Mouse (Mus musculus): ENCODE results near the gene Slx1b.
"Not testable (repeated sequence)": the region's sequence is repeated elsewhere in the genome, so short reads cannot be mapped to it uniquely, and the experiment has no call there.

Gene Slx1b

GRCm38 (mm10) chr7:126702861-126703756, 7.5 kb upstream of the Slx1b start:
- DNase-seq (ENCODE audit: low spot score), result no peak

- DNase-seq (ENCODE audit: low spot score), result no peak
Observed at GRCm38 (mm10) chr7:126702358-126702757, 6.8 kb upstream of the Slx1b start.

- peak; percentile 13 for DNase-seq (ENCODE audit: low spot score)
Observed at GRCm38 (mm10) chr7:126701559-126702357, 6.2 kb upstream of the Slx1b start.

- DNase-seq (ENCODE audit: low spot score), result peak; percentile 95
Observed at GRCm38 (mm10) chr7:126701070-126701469, 5.5 kb upstream of the Slx1b start.

- DNase-seq (ENCODE audit: low spot score), result no peak
Observed at GRCm38 (mm10) chr7:126700063-126701015, 4.8 kb upstream of the Slx1b start.

- DNase-seq (ENCODE audit: low spot score), result no peak
Observed at GRCm38 (mm10) chr7:126697838-126698237, 2.3 kb upstream of the Slx1b start.

GRCm38 (mm10) chr7:126696886-126697285, 1.3 kb upstream of the Slx1b start:
- no peak for DNase-seq (ENCODE audit: low spot score)

- DNase-seq (ENCODE audit: low spot score), result no peak
Observed at GRCm38 (mm10) chr7:126696303-126696702, 719 bp upstream of the Slx1b start.

GRCm38 (mm10) chr7:126695210-126695611, 373 bp downstream of the Slx1b start, which contains the start of gene Bola2:
TSS of gene Bola2 (plus strand) at chr7:126695401.
- DNase-seq (ENCODE audit: low spot score), result peak; percentile 71

GRCm38 (mm10) chr7:126694441-126695051, 1.0 kb downstream of the Slx1b start:
- peak; percentile 53 for DNase-seq (ENCODE audit: low spot score)

GRCm38 (mm10) chr7:126693781-126694180, 1.8 kb downstream of the Slx1b start:
- DNase-seq (ENCODE audit: low spot score), result no peak

GRCm38 (mm10) chr7:126693256-126693655, 2.3 kb downstream of the Slx1b start:
- peak; percentile 91 for DNase-seq (ENCODE audit: low spot score)

GRCm38 (mm10) chr7:126692426-126692825, 3.2 kb downstream of the Slx1b start:
- DNase-seq (ENCODE audit: low spot score), result no peak

GRCm38 (mm10) chr7:126691676-126692075, 3.9 kb downstream of the Slx1b start:
- DNase-seq (ENCODE audit: low spot score), result no peak

- DNase-seq (ENCODE audit: low spot score), result no peak
Observed at GRCm38 (mm10) chr7:126690737-126691136, 4.8 kb downstream of the Slx1b start.

- no peak for DNase-seq (ENCODE audit: low spot score)
Observed at GRCm38 (mm10) chr7:126689021-126689420, 6.6 kb downstream of the Slx1b start.

- DNase-seq (ENCODE audit: low spot score), result not testable (repeated sequence)
Observed at GRCm38 (mm10) chr7:126688156-126688555, 7.4 kb downstream of the Slx1b start.

GRCm38 (mm10) chr7:126681221-126681620, 14.4 kb downstream of the Slx1b start:
- DNase-seq (ENCODE audit: low spot score), result no peak

GRCm38 (mm10) chr7:126679683-126680082, 15.9 kb downstream of the Slx1b start:
- no peak for DNase-seq (ENCODE audit: low spot score)

GRCm38 (mm10) chr7:126678545-126679341, 16.8 kb downstream of the Slx1b start:
- no peak for DNase-seq (ENCODE audit: low spot score)

Data from embryo, embryonic 10.5 days (tissue).